Mouse (Mus musculus) midbrain, embryonic 11.5 days (tissue): ENCODE measurements around the gene Capg. TPM values are rescaled to one million over a fixed set of nuclear protein-coding genes. Genes with fewer than 3 reads are reported as not detected.

Source experiments
- ATAC-seq: fragments of 200-750 bp; cut with Nextera tagmentation; 2 replicates; pipeline ENCODE4 v1.8.0; 2017; ENCODE audit warnings: moderate TSS enrichment, moderate library complexity; ENCODE audit not compliant: low FRiP score
- DNase-seq: peaks from one replicate; pipeline ENCODE4 v3.0.0; 2015; ENCODE audit warnings: low spot score; ENCODE audit errors: missing footprints
- H3K27ac ChIP-seq: fragments of 300-500 bp; sonication (generic); 2 replicates; pipeline ENCODE4 v1.5.1; 2014; ENCODE audit warnings: low read depth, low read length
- H3K27me3 ChIP-seq: fragments of 300-500 bp; sonication (generic); 2 replicates; pipeline ENCODE4 v1.6.1; 2014; ENCODE audit warnings: mild to moderate bottlenecking, low read length, moderate library complexity, mixed read lengths; ENCODE audit not compliant: control insufficient read depth, insufficient read depth
- H3K36me3 ChIP-seq: fragments of 300-500 bp; sonication (generic); 2 replicates; pipeline ENCODE4 v1.6.1; 2014; ENCODE audit warnings: mild to moderate bottlenecking, low read length, moderate library complexity, mixed read lengths; ENCODE audit not compliant: control insufficient read depth, insufficient read depth
- H3K4me1 ChIP-seq: fragments of 300-500 bp; sonication (generic); 2 replicates; pipeline ENCODE4 v1.6.1; 2014; ENCODE audit warnings: low read length; ENCODE audit not compliant: control insufficient read depth, insufficient read depth
- H3K4me2 ChIP-seq: fragments of 300-500 bp; sonication (generic); 2 replicates; pipeline ENCODE4 v1.6.1; 2014; ENCODE audit warnings: mild to moderate bottlenecking, moderate library complexity
- H3K4me3 ChIP-seq: fragments of 300-500 bp; sonication (generic); 2 replicates; pipeline ENCODE4 v1.5.1; 2014; ENCODE audit warnings: low read depth, low read length
- H3K9ac ChIP-seq: fragments of 300-500 bp; sonication (generic); 2 replicates; pipeline ENCODE4 v1.6.1; 2014; ENCODE audit warnings: low read length
- H3K9me3 ChIP-seq: fragments of 300-500 bp; sonication (generic); 2 replicates; pipeline ENCODE4 v1.6.1; 2016; ENCODE audit warnings: low read length; ENCODE audit not compliant: control insufficient read depth
- WGBS: fragments of 180-500 bp; shearing (Covaris S2); extraction: QIAGEN DNeasy Blood & Tissue Kit; methylation state at CpG from one replicate; pipeline ENCODE4 v1.1.7; 2014; 5-methylcytosine and 5-hydroxymethylcytosine counted together
- polyA plus RNA-seq: library from polyadenylated mRNA; unstranded; fragments of >200 nt; fragmentation: Nextera tagmentation; extraction: Ambion mirVana; gene quantifications from 2 replicates; pipeline ENCODE4 v1.2.1, GENCODE M21; 2014

Capg gene
- polyA plus RNA-seq, 1 experiment from 2014 or later = 8.0 TPM

GRCm38 (mm10) chr6:72552171-72553078 is 8.2 kb downstream of the Capg start:
- H3K9me3 ChIP-seq = no peaks in the 10 kb centered on the region
- peaks cover 15% of the 10 kb centered on the region for H3K4me1 ChIP-seq
- H3K4me2 ChIP-seq = peak overlapping the region; percentile 65
- DNase-seq (peak; percentile 94), ATAC-seq (peak; percentile 88)
- peak overlapping the region; percentile 73 for H3K9ac ChIP-seq
- peak overlapping the region; percentile 33 for H3K4me3 ChIP-seq
- WGBS = 18% methylated on average over 27 of the region's 27 CpGs
- no peaks in the 10 kb centered on the region for H3K27me3 ChIP-seq
- H3K27ac ChIP-seq = peak overlapping the region; percentile 54
- H3K36me3 ChIP-seq = no peaks in the 10 kb centered on the region

DNA sequence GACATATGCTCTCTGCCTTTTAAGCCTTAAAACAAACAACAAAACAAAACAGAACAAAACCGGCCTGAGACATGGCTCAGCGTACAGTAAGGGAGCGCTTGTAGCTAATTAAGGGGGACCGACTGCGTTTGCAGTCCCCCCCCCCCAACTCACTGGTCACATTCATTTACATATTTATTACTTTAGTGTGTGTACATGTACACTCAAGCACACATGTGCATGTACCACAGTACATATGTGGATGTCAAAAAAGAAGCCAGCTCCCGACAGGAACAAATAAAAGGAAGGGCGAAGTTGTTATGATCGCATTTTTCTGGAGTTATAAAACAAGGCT is 8.9 kb downstream of the Capg start:
- peak overlapping the region; percentile 54; the same call in 1 of the 2 replicates for H3K27ac ChIP-seq
- peaks cover 15% of the 10 kb centered on the region for H3K4me1 ChIP-seq
- WGBS = 20% methylated on average over 8 of the region's 8 CpGs
- H3K9me3 ChIP-seq = no peaks in the 10 kb centered on the region
- H3K27me3 ChIP-seq = no peaks in the 10 kb centered on the region
- DNase-seq = no peak
- peak overlapping the region; percentile 73 for H3K9ac ChIP-seq
- no peaks in the 10 kb centered on the region for H3K36me3 ChIP-seq
- H3K4me2 ChIP-seq = peak overlapping the region; percentile 65
- H3K4me3 ChIP-seq = peak overlapping the region; percentile 33
- ATAC-seq = no peak; the same call in 1 of the 2 replicates

DNA sequence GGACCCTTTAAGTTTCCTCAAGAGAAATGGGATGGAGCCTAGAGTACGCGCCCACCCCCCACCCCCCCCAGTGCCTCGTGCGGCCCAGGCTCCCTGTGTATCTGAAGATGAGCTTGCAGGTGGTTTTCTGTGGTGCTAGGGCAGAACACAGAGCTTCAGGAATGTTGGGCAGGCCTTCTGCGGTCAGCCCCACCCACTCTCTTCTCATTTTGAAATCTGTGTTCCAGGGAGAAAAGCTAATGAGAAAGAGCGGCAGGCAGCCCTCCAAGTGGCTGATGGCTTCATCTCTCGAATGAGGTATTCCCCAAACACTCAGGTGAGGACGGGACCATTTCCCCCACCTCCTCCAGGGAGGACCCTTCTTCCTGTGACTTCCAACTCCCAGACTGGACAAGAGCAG is 16.6 kb downstream of the Capg start:
- Histone ChIP-seq H3K4me1 (no peaks in the 10 kb centered on the region; the same call in 1 of the 2 replicates), H3K36me3 (no peaks in the 10 kb centered on the region), H3K9me3 (no peaks in the 10 kb centered on the region), H3K27ac (no peak overlapping the region), H3K27me3 (no peaks in the 10 kb centered on the region), H3K9ac (no peak overlapping the region), H3K4me2 (no peak overlapping the region), H3K4me3 (no peak overlapping the region)
- whole genome bisulfite sequencing = 80% methylated on average over 8 of the region's 8 CpGs
- no peak for DNase-seq
- no peak for ATAC-seq

- DNase-seq (no peak), ATAC-seq (no peak)
- Histone ChIP-seq H3K36me3 (no peaks in the 10 kb centered on the region), H3K4me2 (no peak overlapping the region), H3K4me3 (no peak overlapping the region), H3K27ac (no peak overlapping the region), H3K4me1 (no peaks in the 10 kb centered on the region; the same call in 1 of the 2 replicates), H3K9ac (no peak overlapping the region), H3K9me3 (no peaks in the 10 kb centered on the region), H3K27me3 (no peaks in the 10 kb centered on the region)
- 58% methylated on average over 6 of the region's 6 CpGs for WGBS
These were observed 18.3 kb downstream of the Capg start for GRCm38 (mm10) chr6:72562486-72562885.

DNA sequence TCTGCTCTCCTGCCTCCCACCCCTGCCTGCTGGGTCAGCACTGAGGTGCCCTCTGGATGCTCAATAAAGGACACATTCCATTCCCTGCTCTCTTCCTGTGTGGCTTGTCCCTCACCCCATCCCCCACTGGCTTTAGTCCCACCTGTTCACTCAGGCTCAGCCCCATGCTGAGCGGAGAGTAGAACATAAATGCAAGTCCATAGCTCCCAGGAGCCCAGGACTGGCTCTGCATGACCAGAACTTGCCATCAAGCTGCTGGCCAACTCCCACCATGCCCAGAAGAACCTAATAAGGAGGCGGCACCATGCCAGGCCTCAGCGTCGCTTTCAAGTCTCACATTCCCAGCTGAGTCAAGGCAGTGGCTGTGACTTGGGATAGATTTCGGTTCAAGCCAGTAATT is 18.7 kb downstream of the Capg start:
- H3K36me3 ChIP-seq = no peaks in the 10 kb centered on the region
- H3K4me2 ChIP-seq = no peak overlapping the region
- DNase-seq (no peak), ATAC-seq (no peak)
- WGBS = 77% methylated on average over 5 of the region's 5 CpGs
- no peak overlapping the region for H3K9ac ChIP-seq
- H3K27ac ChIP-seq = no peak overlapping the region
- no peaks in the 10 kb centered on the region; the same call in 1 of the 2 replicates for H3K4me1 ChIP-seq
- H3K27me3 ChIP-seq = no peaks in the 10 kb centered on the region
- no peak overlapping the region for H3K4me3 ChIP-seq
- H3K9me3 ChIP-seq = no peaks in the 10 kb centered on the region

GRCm38 (mm10) chr6:72565506-72565905 is 21.3 kb downstream of the Capg start:
- H3K4me2 ChIP-seq = no peak overlapping the region
- H3K27me3 ChIP-seq = no peaks in the 10 kb centered on the region
- no peaks in the 10 kb centered on the region for H3K36me3 ChIP-seq
- no peak for DNase-seq
- H3K4me1 ChIP-seq = no peaks in the 10 kb centered on the region; the same call in 1 of the 2 replicates
- no peaks in the 10 kb centered on the region for H3K9me3 ChIP-seq
- peak overlapping the region; percentile 39; the same call in 1 of the 2 replicates for H3K9ac ChIP-seq
- ATAC-seq = peak; percentile 23
- no peak overlapping the region for H3K4me3 ChIP-seq
- whole genome bisulfite sequencing = 73% methylated on average over 7 of the region's 7 CpGs
- H3K27ac ChIP-seq = no peak overlapping the region

- Histone ChIP-seq H3K36me3 (no peaks in the 10 kb centered on the region), H3K27me3 (no peaks in the 10 kb centered on the region), H3K4me1 (no peaks in the 10 kb centered on the region; the same call in 1 of the 2 replicates), H3K9me3 (no peaks in the 10 kb centered on the region), H3K27ac (no peak overlapping the region), H3K9ac (peak overlapping the region; percentile 39; the same call in 1 of the 2 replicates), H3K4me3 (no peak overlapping the region), H3K4me2 (no peak overlapping the region)
- 0% methylated on average over 4 of the region's 4 CpGs for WGBS
- DNase-seq (peak; percentile 98), ATAC-seq (peak; percentile 87)
These were observed 21.9 kb downstream of the Capg start for GRCm38 (mm10) chr6:72566044-72566443.

GRCm38 (mm10) chr6:72567508-72567907 is 23.3 kb downstream of the Capg start:
- no peak overlapping the region for H3K4me2 ChIP-seq
- 93% methylated on average over 5 of the region's 5 CpGs for whole genome bisulfite sequencing
- H3K9ac ChIP-seq = no peak overlapping the region
- DNase-seq = no peak
- no peak overlapping the region for H3K4me3 ChIP-seq
- ATAC-seq = no peak
- H3K36me3 ChIP-seq = no peaks in the 10 kb centered on the region
- H3K27ac ChIP-seq = no peak overlapping the region
- H3K4me1 ChIP-seq = no peaks in the 10 kb centered on the region; the same call in 1 of the 2 replicates
- no peaks in the 10 kb centered on the region for H3K27me3 ChIP-seq
- H3K9me3 ChIP-seq = no peaks in the 10 kb centered on the region

GRCm38 (mm10) chr6:72568736-72569135 is 24.5 kb downstream of the Capg start:
- Histone ChIP-seq H3K9me3 (no peaks in the 10 kb centered on the region), H3K27me3 (no peaks in the 10 kb centered on the region), H3K27ac (no peak overlapping the region), H3K4me3 (no peak overlapping the region), H3K36me3 (no peaks in the 10 kb centered on the region), H3K4me1 (no peaks in the 10 kb centered on the region; the same call in 1 of the 2 replicates), H3K4me2 (no peak overlapping the region), H3K9ac (no peak overlapping the region)
- no peak for DNase-seq
- no peak for ATAC-seq
- 90% methylated on average over 10 of the region's 10 CpGs for WGBS
